Mouse (Mus musculus): ENCODE data around the gene Pex14.

Pex14 gene

GRCm38 (mm10) chr4:148982274-148982673, 117.4 kb downstream of the Pex14 start:
- no peak for DNase-seq

- no peak for DNase-seq
Observed at GRCm38 (mm10) chr4:148979837-148980236, 119.8 kb downstream of the Pex14 start.

GRCm38 (mm10) chr4:148978926-148979325, 120.8 kb downstream of the Pex14 start:
- no peak for DNase-seq

- DNase-seq = no peak
Observed at GRCm38 (mm10) chr4:148978221-148978855, 121.3 kb downstream of the Pex14 start.

GRCm38 (mm10) chr4:148974833-148975232, 124.8 kb downstream of the Pex14 start:
- peak; percentile 39 for DNase-seq

- no peak for DNase-seq
Observed at GRCm38 (mm10) chr4:148973387-148973786, 126.3 kb downstream of the Pex14 start.

- DNase-seq = no peak
Observed at GRCm38 (mm10) chr4:148972707-148973106, 127.0 kb downstream of the Pex14 start.

GRCm38 (mm10) chr4:148971613-148972242, 127.9 kb downstream of the Pex14 start:
- no peak for DNase-seq

- no peak for DNase-seq
Observed at GRCm38 (mm10) chr4:148970742-148971141, 128.9 kb downstream of the Pex14 start.

- DNase-seq = no peak
Observed at GRCm38 (mm10) chr4:148969610-148970009, 130.1 kb downstream of the Pex14 start.

GRCm38 (mm10) chr4:148968859-148969258, 130.8 kb downstream of the Pex14 start:
- no peak for DNase-seq

GRCm38 (mm10) chr4:148966132-148966531, 133.5 kb downstream of the Pex14 start:
- no peak for DNase-seq

GRCm38 (mm10) chr4:148964541-148965310, 134.9 kb downstream of the Pex14 start:
- no peak for DNase-seq

- no peak for DNase-seq
Observed at GRCm38 (mm10) chr4:148962096-148962495, 137.6 kb downstream of the Pex14 start.

GRCm38 (mm10) chr4:148961081-148961480, 138.6 kb downstream of the Pex14 start:
- DNase-seq = no peak

GRCm38 (mm10) chr4:148960011-148960410, 139.7 kb downstream of the Pex14 start:
- no peak for DNase-seq

- peak; percentile 58 for DNase-seq
Observed at GRCm38 (mm10) chr4:148955131-148955813, 144.4 kb downstream of the Pex14 start.

- DNase-seq = no peak
Observed at GRCm38 (mm10) chr4:148952328-148953222, 147.1 kb downstream of the Pex14 start.

- DNase-seq = no peak
Observed at GRCm38 (mm10) chr4:148951821-148952291, 147.8 kb downstream of the Pex14 start.

GRCm38 (mm10) chr4:148950932-148951650, 148.6 kb downstream of the Pex14 start:
- peak; percentile 29 for DNase-seq

- DNase-seq = no peak
Observed at GRCm38 (mm10) chr4:148950487-148950886, 149.2 kb downstream of the Pex14 start.
